Mouse (Mus musculus) liver, postnatal 0 days (tissue): Measurements from ENCODE around the gene Gpr146.

ENCODE experiments used
- CTCF ChIP-seq: sonication (generic); IDR thresholded peaks from 2 replicates; pipeline ENCODE4 v1.5.1; 2016; ENCODE audit warnings: antibody characterized with exemption, low read depth
- EP300 ChIP-seq: IDR thresholded peaks from 2 replicates; pipeline ENCODE4 v1.6.1; 2016; ENCODE audit warnings: antibody characterized with exemption, low read depth, mild to moderate bottlenecking

- TF ChIP-seq EP300 (no peak), CTCF (no peak)
These were observed 5.7 kb downstream of the Gpr146 start for GRCm38 (mm10) chr5:139383234-139383633.
